Mouse (Mus musculus): Measurements from ENCODE around the gene Slc17a9.

Slc17a9 gene

GRCm38 (mm10) chr2:180787566-180788232 lies 62.6 kb downstream of the Slc17a9 start:
- in situ Hi-C loops (cut with MboI; ENCODE audit: low pct_unique_long_range_greater_than_20kb in 1 of 2, low sequenced_read_pairs in 2 of 2, unreplicated experiment in 1 of 2): loop anchor here (5.0 to 10.0 kb wide), 2 partner anchors 105 to 107 kb away; no protein-coding TSS in a partner anchor

- in situ Hi-C loops (cut with MboI; ENCODE audit: low pct_unique_long_range_greater_than_20kb in 1 of 2, low sequenced_read_pairs in 2 of 2, unreplicated experiment in 1 of 2): loop anchor here (5.0 to 10.0 kb wide), 2 partner anchors 104 to 106 kb away; no protein-coding TSS in a partner anchor
Observed at GRCm38 (mm10) chr2:180788386-180788785, 63.3 kb downstream of the Slc17a9 start.

- in situ Hi-C loops (cut with MboI; ENCODE audit: low pct_unique_long_range_greater_than_20kb in 1 of 2, low sequenced_read_pairs in 2 of 2, unreplicated experiment in 1 of 2): loop anchor here (5.0 to 10.0 kb wide), 2 partner anchors 103 to 106 kb away; no protein-coding TSS in a partner anchor
Observed at GRCm38 (mm10) chr2:180788843-180789242, 63.8 kb downstream of the Slc17a9 start.

- in situ Hi-C loops (cut with MboI; ENCODE audit: low pct_unique_long_range_greater_than_20kb in 1 of 2, low sequenced_read_pairs in 2 of 2, unreplicated experiment in 1 of 2): loop anchor here in 1 of 2 experiments (10.0 kb wide), 1 partner anchor 273 kb away; no protein-coding TSS in a partner anchor
Observed at GRCm38 (mm10) chr2:180791674-180792073, 66.6 kb downstream of the Slc17a9 start.

All from mouse embryonic stem cell (cell line).